Mouse (Mus musculus): ENCODE data around the gene Plbd2.

Gene Plbd2

DNA sequence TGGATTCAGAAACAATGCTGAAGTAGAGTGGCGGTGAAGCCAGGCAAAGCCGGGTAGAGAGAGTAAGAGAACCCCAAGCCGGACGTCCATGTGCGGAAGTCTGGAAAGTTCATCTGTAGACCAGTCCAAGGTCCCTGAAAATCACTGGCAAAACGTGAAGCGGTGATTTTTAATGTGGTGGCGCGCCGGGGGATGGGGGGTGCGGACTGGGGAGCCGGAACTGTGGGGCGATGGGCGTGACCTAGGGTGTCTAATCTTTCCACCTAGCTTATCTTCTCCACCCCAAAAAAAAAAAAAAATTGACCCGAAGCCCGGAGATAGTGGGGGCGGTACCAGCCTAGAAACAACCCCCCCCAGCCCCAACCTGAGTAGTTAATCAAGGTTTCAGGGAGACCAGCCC, 65.9 kb downstream of the Plbd2 start:
- no peak for DNase-seq (ENCODE audit: low read depth, low spot score)

DNA sequence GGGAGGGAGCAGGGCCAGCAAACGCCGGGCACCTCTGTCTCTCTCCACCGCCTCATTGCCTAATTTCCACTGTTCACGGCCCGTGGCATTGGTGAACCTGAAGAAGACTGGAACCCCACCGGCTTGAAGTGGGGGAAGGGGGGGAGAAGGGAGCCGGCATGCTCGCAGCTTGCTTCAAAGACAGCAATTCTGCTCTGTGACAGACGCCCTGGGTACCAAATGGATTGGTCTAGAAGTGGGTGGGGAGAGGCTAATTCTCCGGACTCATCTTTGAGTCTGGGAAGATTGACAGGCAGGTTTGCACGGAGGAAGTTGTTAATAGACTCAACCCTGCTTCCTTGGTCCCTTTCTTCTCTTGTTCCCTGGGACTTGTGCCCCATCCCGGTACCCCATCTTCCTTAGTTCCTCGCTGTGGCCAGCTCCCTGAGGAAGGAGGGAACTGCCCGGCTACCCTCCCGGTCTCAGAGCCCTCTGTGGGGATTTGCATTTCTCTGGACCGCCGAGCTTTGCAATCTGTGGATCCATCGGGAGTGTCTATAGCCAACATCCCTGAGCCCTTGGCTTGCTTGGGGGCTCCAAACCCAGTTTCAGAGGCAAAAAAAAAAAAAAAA, 66.4 kb downstream of the Plbd2 start:
- DNase-seq (ENCODE audit: low read depth, low spot score) = no peak

DNA sequence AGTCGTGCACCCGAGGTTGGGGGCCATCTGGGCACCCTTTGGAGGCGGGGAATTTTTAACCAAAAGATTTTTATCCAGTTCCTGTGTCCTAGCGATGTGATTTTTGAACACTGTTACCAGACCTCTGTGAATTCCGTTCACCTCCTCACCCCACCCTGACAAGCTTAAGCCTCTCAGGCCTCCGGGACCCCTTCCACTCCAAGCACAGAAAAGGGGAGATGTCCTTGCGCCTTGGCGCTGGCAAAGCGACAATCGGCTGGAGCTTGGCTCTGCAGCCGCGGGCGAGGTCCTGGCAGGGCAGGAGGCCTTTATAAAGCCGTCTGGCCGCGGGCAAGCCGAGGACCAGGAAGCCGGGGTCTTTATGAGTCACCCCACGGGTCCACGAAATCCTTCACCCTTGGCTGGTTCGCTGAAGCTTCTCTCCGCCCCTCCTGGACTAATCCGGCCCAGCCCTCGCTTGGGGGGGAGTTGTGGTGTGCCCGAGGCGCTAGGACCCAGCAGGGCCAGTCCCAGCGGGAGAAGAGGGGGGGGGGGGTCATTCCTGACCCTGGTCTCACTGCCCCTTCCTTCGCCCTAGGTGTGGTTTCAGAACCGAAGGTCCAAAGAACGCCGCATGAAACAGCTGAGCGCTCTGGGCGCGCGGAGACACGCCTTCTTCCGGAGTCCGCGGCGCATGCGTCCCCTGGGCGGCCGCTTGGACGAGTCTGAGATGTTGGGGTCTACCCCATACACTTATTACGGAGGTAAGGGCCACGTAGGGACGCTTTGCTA, 67.5 kb downstream of the Plbd2 start:
- no peak for DNase-seq (ENCODE audit: low read depth, low spot score)

DNA sequence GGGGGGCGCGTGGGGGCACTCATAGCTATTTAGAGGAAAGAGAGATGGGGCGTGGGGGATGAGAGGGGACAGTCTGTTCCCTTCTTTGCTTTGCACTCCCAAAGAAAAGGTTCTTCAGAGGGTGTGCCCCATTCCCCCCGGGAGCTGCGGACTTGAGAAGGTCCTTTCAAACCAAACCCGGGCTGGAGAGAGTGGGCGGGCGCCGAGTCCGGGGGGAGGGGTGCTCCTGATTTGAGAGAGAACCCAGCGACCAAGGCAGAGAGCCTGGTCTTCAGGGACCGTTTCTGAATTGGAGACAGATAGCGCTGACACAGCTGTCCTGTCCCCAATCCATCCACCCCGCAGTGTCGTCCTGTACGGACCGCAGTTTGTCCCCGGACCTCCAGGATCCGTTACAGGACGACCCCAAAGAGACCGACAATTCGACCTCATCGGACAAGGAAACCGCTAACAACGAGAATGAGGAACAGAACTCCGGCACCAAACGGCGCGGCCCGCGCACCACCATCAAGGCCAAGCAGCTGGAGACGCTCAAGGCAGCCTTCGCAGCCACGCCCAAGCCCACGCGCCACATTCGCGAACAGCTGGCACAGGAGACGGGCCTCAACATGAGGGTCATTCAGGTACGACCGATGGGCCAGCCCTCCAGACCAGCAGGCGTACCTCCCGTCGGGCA, 68.3 kb downstream of the Plbd2 start:
- no peak for DNase-seq (ENCODE audit: low read depth, low spot score)

DNA sequence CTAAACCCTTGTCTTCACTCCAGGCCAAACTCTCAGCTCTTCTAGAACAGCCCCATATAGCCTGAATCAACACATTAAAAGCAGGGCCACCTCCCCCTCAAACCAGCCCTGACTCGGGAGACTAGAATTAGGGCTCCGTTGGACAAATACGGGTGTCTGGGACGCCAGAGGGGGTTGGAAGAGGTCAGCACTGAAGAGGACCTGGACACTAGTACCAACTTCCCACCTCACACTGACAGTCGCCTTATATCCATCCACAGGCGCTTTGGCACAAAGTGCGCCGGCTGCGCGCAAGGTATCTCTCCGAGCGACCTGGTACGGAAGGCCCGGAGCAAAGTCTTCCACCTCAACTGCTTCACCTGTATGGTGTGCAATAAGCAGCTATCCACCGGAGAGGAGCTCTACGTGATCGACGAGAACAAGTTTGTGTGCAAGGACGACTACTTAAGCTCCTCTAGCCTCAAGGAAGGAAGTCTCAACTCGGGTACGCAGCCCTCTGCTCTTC, 69.1 kb downstream of the Plbd2 start:
- DNase-seq (ENCODE audit: low read depth, low spot score) = no peak
